ENCODE assay signal across 13 mouse cellular contexts in the genomic region with DNA sequence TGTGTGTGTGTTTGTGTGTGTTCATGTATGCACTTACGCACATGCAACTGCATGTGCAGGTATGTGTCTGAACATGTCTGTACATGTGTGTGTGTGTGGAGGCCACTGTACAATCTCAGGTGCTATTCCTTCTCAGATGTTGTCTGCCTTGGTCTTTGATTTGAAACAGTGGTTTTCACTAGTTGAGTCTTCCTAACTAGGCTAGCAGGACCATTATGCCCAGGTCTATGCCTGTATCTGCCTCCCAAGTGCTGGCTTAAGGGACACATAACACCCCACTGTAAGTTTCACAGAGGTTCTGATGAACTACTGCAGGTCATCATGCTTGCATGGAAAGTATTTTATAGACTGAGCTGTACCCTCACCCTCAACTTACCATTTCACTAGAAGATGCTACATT.
"Had no signal": no experiment of that assay in that cellular context is flagged by ENCODE, and none has a peak within 500 bp of the region (broad histone marks: within the 10 kb centered on the region; RNA-seq: fewer than 3 reads in every experiment).

No protein-coding gene starts in this region.

- H3K36me3 ChIP-seq: limb, embryonic 12.5 days; midbrain, embryonic 12.5 days had no signal

- ATAC-seq: intestine, embryonic 16.5 days; midbrain, embryonic 16.5 days had no signal

- DNase-seq: kidney, adult 9 months; kidney, postnatal 36 days; lung, embryonic 14.5 days; lung, postnatal 10 days; lung, postnatal 4 days; right cerebral cortex, adult 18-20 months; thymus, postnatal 4 days had no signal

- H3K4me1 ChIP-seq: limb, embryonic 12.5 days; midbrain, embryonic 12.5 days had no signal

- H3K27me3 ChIP-seq: limb, embryonic 12.5 days; midbrain, embryonic 12.5 days had no signal

- H3K27ac ChIP-seq: kidney, postnatal 0 days; limb, embryonic 12.5 days; midbrain, embryonic 12.5 days; stomach, postnatal 0 days had no signal

- H3K9ac ChIP-seq: limb, embryonic 12.5 days; lung, embryonic 14.5 days; midbrain, embryonic 12.5 days had no signal

- H3K9me3 ChIP-seq: limb, embryonic 12.5 days; midbrain, embryonic 12.5 days had no signal

- H3K4me3 ChIP-seq: limb, embryonic 12.5 days; midbrain, embryonic 12.5 days had no signal

- H3K4me2 ChIP-seq: limb, embryonic 12.5 days; lung, embryonic 14.5 days; midbrain, embryonic 12.5 days had no signal
